In the genomic region with DNA sequence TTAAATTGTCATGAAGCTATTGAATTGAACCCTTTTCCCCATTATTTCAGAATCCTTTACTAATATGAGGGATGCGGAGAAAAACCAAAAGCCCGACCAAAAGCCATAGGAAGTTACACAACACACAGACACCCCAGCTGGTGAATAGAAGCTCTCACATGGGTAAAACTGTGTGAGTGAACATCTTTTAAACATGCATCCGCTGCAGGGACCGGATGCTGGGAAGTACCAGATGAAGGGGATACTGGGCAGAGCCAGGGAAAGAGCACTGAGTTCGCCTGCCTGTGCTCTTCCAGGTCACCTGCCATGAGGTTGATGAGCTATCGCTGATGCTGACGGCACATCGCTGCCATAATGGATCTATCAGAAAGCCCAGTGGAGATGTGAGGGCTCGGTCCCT, we compare ENCODE assay signal across 19 mouse cellular contexts.
"Had no signal": no experiment of that assay in that cellular context is flagged by ENCODE, and none has a peak within 500 bp of the region (broad histone marks: within the 10 kb centered on the region; RNA-seq: fewer than 3 reads in every experiment).

No protein-coding gene starts in this region.

- H3K27me3 ChIP-seq: liver, embryonic 13.5 days; liver, embryonic 15.5 days; lung, embryonic 15.5 days; megakaryocyte, embryonic 14.5 days; neural tube, embryonic 12.5 days; stomach, embryonic 15.5 days had no signal

- ATAC-seq: liver, postnatal 0 days; lung, postnatal 0 days; midbrain, embryonic 16.5 days had no signal

- H3K4me3 ChIP-seq: liver, embryonic 13.5 days; liver, embryonic 15.5 days; lung, embryonic 15.5 days; megakaryocyte, embryonic 14.5 days; neural tube, embryonic 12.5 days; stomach, embryonic 15.5 days had no signal

- H3K9me3 ChIP-seq: liver, embryonic 13.5 days; liver, embryonic 15.5 days; lung, embryonic 15.5 days; neural tube, embryonic 12.5 days; stomach, embryonic 15.5 days had no signal

- H3K4me2 ChIP-seq: liver, embryonic 13.5 days; liver, embryonic 15.5 days; lung, embryonic 15.5 days; midbrain, embryonic 11.5 days; neural tube, embryonic 12.5 days; stomach, embryonic 15.5 days had no signal

- DNase-seq: liver, embryonic 13.5 days; liver, postnatal 0 days; lung, adult 2 months; lung, postnatal 14 days; lung, postnatal 36 days; midbrain, embryonic 14.5 days; right cerebral cortex, postnatal 14 days; thymus, postnatal 25 days; thymus, postnatal 4 days had no signal

- H3K27ac ChIP-seq: liver, embryonic 13.5 days; liver, embryonic 15.5 days; lung, embryonic 15.5 days; macrophage; neural tube, embryonic 12.5 days; stomach, embryonic 15.5 days; stomach, postnatal 0 days had no signal

- H3K36me3 ChIP-seq: liver, embryonic 13.5 days; liver, embryonic 15.5 days; lung, embryonic 15.5 days; neural tube, embryonic 12.5 days; stomach, embryonic 15.5 days had no signal

- H3K9ac ChIP-seq: liver, embryonic 13.5 days; liver, embryonic 15.5 days; liver, postnatal 0 days; lung, embryonic 15.5 days; neural tube, embryonic 12.5 days; stomach, embryonic 15.5 days had no signal

- H3K4me1 ChIP-seq: liver, embryonic 13.5 days; liver, embryonic 15.5 days; lung, embryonic 15.5 days; megakaryocyte, embryonic 14.5 days; stomach, embryonic 15.5 days had no signal
